Mouse (Mus musculus): ENCODE data around the gene Zxdc. TPM values are rescaled to one million over a fixed set of nuclear protein-coding genes. Genes with fewer than 3 reads are reported as not detected.

Zxdc gene
- polyA plus RNA-seq, 2 experiments from 2014 or later = 5.9 to 6.8 TPM

- no peak for ATAC-seq
These were observed 12.2 kb downstream of the Zxdc start for GRCm38 (mm10) chr6:90381465-90381864.

GRCm38 (mm10) chr6:90390629-90391028 lies 21.3 kb downstream of the Zxdc start:
- no peak for ATAC-seq

DNA sequence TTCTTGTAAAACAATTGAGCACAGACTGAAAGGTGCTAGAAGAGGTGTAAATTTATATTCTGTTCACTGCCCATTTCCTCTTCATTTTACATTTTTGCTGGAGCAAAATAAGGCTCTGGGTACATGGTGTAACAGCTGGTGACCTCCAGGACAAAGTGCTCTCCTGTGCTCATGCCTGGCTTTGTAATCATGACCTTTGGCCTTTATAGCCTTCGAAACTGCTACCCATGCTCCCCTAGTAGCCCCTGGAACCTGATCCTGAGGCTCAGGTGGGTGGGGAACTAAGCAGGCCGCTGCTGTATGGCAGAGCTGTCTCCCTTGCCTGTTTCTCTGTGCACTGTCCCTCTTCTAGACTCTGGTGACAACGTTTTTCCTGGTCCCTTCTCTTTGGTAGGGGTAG lies 24.7 kb downstream of the Zxdc start:
- no peak for ATAC-seq

DNA sequence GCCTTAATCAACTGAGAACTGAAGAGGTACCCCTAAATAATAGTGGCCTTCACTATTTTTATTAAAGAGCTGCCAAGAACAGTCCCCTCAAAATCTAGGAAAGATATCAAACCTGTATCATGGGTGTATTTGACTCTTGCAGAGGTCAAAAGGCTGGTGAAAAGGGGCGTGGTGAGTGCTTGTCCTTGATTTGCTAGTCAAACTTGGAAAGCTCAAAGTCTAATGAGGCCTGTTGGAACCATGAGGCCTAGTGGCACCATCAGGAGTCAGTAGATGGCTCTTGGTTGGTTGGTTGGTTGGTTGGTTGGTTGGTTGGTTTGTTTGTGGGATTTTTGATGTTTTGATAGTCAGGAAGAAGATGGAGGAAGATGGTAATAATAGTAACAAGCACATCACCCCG lies 26.5 kb downstream of the Zxdc start:
- ATAC-seq = no peak

DNA sequence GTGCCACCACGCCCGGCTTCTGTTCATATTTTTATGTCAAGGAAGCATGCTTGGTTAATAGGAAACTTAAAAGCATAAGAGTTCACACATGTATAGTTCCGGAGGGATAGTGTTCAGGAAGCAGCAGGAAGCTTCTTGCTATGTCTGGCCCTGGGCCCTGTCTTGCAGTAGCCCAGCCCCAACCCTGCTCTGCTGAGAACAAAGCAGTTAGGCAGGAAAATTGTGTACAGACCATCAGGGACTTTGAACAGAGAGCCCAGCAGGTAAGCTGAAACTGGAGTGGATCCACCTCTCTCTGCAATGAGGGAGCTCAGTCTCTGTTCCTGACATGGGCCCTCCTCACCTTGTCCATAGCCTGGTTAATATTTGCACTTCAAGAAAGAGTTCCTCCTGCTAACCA lies 28.0 kb downstream of the Zxdc start:
- ATAC-seq = no peak

DNA sequence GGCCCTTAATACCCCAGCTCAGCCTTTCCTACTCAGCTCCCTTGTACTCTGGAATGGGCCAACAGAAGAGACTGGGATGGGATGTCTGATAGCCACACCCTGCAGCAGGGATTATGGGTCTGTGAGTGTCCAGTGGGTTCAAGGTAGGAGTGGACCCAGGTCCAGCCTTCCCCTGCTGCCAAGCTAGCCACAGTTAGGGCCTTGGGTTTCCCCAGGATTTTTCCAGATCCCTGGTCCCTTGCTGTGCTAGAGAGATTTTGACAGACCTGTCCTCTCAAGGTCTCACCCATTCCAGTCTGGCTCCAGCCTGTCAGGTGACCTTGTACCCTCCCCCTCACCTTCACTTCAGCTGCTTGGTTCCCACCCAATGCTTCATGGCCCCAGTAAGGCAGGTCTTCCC lies 39.3 kb downstream of the Zxdc start:
- ATAC-seq = no peak

DNA sequence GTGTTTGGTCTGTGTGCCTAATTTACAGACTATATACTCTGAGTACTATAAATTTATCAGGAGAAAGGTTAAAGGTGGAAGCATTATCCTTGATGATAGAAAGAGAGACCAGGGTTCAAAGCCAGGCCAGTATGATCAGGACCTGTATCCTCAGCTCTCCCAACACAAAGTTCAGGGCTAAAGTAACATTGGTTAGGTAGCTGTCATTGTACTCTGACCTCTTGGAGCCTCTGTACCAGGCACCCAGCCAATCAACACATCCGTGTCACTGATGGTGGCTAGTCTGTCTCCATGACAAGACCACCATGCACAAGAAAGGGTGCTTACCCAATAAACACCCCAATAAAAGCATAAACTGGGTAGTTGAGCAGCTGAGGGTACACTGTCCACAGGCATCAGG lies 41.7 kb downstream of the Zxdc start:
- no peak for ATAC-seq

DNA sequence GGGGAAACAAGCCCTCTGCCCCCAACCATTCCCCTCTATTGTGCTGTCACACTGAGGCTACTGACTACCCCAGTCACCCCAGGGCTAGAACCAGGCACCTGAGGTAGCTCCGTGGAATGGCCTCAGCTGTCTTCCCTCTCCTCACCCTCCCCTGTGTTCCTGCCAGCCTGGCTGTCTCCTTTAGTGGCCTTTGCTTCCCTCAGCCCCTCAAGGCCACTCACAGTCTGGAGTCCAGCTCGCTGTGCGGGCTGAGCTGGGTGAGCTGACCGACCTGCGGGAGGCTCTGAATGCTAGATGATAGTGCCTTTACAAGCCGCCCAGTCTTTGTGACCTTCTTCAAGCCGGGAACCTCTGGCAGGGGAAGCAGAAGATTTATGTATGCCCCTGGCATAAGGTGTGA lies 42.6 kb downstream of the Zxdc start:
- ATAC-seq = no peak

- peak; percentile 77 for ATAC-seq
These were observed 53.3 kb downstream of the Zxdc start for GRCm38 (mm10) chr6:90422565-90422964.

GRCm38 (mm10) chr6:90425361-90425760 lies 56.1 kb downstream of the Zxdc start:
- ATAC-seq = no peak

- no peak for ATAC-seq
These were observed 56.7 kb downstream of the Zxdc start for GRCm38 (mm10) chr6:90426003-90426402.

- ATAC-seq = no peak
These were observed 59.2 kb downstream of the Zxdc start, which contains the start of gene Cfap100 for GRCm38 (mm10) chr6:90428380-90428974. TSS of gene Cfap100 (minus strand) at chr6:90428797.

DNA sequence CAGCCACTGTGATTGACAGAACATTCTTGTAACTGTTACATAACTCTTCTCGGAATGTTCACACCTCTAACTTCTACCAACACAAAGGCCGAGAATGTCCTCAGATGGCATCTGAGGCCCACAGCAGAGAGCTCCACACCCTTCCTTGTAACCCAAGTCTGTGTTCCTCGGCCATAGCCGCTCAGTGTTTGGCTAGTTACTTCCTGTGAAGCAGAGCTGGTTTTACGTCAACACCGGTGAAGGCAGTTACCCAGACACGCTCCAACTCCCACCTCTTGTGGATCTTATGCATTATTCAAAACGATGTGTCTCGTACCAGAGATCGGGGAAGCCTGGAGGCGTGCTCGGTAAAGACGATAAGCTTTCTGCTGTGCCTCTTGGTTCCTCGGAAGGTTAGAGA lies 60.6 kb downstream of the Zxdc start:
- no peak for ATAC-seq

- no peak for ATAC-seq
These were observed 62.2 kb downstream of the Zxdc start for GRCm38 (mm10) chr6:90431487-90431886.

DNA sequence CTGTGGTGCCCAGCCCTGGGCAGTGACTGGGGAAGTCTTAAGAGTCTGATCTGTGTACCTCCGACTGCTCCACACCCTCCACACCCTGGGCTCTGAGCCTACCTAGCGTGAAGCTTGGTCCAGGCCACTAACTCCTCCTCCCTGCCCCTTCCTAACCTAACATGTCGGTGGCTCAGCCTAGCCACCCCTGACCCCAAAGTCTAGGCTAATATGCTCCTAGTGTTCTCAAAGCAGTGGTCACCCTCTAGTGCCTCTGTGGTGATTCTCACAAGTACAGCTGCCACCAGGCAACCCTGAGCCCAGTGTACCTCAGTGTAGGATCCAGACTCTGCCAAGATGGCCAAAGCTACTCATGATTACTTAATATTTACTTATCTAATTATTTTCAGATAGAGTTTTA lies 65.4 kb downstream of the Zxdc start:
- ATAC-seq = no peak

DNA sequence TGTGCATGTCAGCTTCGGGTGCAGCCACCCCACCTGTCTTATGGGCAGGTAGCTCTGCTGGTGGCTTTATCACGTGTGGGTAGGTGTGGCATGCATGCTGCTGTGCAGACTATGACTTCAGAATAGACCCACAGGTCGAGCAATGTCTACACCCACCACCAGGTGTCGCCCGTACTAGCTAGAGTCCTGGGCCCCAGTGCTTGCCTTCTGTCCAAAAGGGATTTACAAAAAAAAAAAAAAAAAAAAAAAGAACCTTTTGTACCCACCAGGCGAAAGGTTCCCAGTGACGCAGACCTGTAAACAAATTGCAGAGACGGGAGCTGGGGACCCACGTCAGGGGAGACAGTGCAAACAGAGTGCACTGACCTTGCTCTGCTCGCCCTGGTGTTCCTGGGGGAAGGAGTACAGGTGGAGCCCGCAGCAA lies 65.9 kb downstream of the Zxdc start:
- peak; percentile 39 for ATAC-seq

- no peak for ATAC-seq
These were observed 67.1 kb downstream of the Zxdc start for GRCm38 (mm10) chr6:90436192-90436907.

DNA sequence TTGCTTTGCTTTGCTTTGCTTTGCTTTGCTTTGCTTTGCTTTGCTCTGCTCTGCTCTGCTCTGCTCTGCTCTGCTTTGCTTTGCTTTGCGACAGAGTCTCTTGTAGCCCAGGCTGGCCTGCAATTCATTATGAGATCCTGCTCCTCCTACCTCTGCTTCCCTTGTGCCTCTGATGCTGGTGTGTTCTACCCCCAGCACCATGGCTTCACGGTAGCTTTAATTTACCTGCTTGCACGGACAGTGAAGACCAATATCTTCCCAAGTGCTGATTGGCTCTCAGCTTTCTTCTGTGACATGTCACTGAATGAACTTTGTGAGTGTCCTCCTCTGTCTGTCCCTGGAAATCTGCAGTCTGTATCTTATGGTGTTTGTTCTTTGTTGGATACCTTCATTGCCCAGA lies 67.7 kb downstream of the Zxdc start:
- ATAC-seq = no peak

DNA sequence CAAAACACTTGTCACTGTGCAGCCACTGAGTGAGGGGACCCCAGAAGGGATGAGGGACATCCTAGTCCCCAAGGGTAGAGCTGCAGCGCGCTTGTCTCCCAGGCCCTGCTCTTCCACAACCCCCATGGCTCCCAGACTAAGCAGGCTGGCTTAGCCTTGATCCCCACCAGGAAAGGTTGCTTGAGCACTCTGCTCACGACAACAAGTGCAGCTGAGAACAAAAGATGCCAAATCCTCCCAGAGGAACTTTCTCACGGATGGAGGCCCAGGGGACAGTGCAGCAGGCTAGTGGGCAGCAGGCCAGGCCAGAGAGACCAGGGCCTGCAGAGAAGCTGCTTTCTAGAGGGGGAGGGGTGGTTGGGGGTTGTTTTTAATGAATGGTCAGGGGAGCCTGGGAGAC lies 77.6 kb downstream of the Zxdc start:
- no peak for ATAC-seq

DNA sequence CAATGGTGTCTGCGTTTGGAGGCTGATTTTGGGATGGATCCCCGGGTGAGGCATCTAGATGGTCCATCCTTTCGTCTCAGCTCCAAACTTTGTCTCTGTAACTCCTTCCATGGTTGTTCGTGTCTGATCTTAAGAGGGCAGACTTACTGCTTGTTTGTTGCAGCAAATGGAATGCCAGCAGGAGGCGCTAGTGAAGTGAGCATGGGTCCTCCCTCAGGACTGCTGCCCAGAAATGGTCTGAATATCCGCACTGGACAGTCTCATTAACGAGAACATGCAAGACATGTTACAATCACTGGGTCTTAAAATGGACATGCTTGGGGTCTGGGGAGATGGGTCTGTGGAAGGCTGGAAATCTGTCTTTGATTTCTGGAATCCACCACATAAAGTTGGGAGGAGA lies 80.9 kb downstream of the Zxdc start:
- ATAC-seq = no peak

- no peak for ATAC-seq
These were observed 81.4 kb downstream of the Zxdc start for GRCm38 (mm10) chr6:90450697-90451096.

DNA sequence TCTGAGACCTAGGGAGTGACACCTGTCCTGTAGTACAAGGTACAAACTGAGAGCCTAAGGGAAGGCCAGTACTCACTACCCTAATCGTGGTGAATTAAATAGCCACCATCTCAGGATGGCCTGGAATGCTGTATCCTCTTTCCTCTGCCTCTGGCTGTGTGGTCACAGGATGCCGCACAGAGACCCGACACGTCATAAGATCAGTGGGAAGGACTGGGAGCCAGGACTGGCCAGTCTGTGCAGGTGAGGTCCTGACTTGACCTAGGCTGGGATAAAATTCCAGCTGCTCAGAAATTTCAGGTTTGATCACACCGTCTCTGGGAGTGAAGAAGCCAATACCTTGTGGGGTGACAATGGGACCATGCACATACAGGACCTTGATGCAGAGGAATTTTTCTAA lies 82.2 kb downstream of the Zxdc start:
- no peak for ATAC-seq

DNA sequence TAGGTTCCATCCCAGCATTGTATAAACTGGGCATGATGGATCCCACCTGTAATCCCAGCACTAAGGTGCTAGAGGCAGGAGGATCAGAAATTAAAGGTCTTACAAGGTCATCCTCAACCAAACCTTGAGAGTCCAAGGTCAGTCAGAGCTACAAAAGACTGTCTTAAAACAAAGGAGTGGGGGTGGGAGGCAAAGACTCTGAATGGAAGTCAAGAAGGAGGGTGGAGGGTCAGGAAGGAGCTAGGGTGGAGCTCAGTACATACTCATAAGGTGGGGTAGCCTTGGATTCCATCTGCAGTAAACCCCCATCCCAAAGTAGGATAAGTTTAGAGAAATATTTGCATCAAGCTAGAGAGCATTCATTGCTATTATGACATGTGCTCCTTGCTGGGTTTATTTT lies 83.3 kb downstream of the Zxdc start:
- no peak for ATAC-seq

All from CD4-positive, CD25-positive, alpha-beta regulatory T cell, adult 4 months (primary cell).